Mouse (Mus musculus): ENCODE data around the gene Cct7.

Cct7 gene

DNA sequence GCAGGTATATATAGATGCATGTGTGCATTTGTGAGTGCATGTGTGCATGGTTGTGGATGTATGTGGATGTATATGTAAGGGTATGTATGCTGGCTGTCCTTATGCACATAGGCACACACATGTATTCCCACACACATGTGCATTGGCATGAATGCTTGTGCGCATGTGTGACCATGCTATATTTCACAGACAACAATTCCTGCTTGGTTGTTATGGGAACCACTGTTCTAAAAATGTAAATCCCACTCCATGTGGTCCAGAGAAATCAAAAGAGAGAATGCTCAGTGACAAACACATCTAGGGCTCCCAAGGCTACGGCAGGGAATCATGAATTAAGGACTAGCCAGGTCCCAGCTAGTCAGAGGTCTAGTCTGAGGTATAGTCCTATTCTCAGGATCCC, 53.6 kb downstream of the Cct7 start:
- no peak for DNase-seq

GRCm38 (mm10) chr6:85508602-85509001, 57.3 kb downstream of the Cct7 start:
- no peak for DNase-seq

GRCm38 (mm10) chr6:85510476-85510875, 59.2 kb downstream of the Cct7 start:
- no peak for DNase-seq

- no peak for DNase-seq
Measured at GRCm38 (mm10) chr6:85511286-85512055, 60.2 kb downstream of the Cct7 start.

- peak in 1 of 2 experiments; percentile 6 for DNase-seq
Measured at GRCm38 (mm10) chr6:85512056-85512440, 60.7 kb downstream of the Cct7 start.

GRCm38 (mm10) chr6:85512577-85513530, 61.5 kb downstream of the Cct7 start:
- peak in 1 of 2 experiments; percentile 4 for DNase-seq

DNA sequence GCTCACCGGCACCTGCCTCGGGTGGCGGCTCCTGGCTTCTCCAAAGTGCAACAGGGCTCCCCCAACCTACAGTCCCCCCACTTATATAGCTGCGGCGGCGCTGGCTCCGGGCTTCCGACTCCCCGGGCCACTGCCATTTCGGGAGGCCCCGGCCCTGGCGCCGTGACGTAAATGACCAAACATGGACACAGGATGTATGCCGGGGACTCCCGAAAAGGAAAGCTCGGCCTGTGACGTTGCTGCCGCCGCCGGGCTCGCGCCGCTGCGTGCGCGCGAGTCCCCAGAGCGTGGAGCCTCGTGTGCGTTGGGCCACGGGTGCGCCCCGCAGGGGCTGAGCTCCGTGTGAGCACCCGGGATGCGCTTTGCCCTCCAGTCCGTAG, 62.2 kb downstream of the Cct7 start, which contains the start of gene Egr4:
Gene Egr4 (minus strand): TSS at position 59 of the 380 bp plus-strand sequence.
- peak in 1 of 2 experiments; percentile 33 for DNase-seq

- DNase-seq, result no peak
Measured at GRCm38 (mm10) chr6:85515941-85516340, 64.6 kb downstream of the Cct7 start.

Data from thymus, postnatal 36 days (tissue).